Mouse (Mus musculus) thymus, adult 2 months (tissue): ENCODE measurements around the gene Slc4a1. TPM values are rescaled to one million over a fixed set of nuclear protein-coding genes. Genes with fewer than 3 reads are reported as not detected.

Experiments used
- DNase-seq: peaks from one replicate; pipeline ENCODE4 v3.0.0; 2021
- H3K27ac ChIP-seq: fragments of 200-500 bp; 2 replicates; pipeline ENCODE4 v1.5.1; 2012; ENCODE audit warnings: low read length, control low read depth; ENCODE audit not compliant: control insufficient read depth, insufficient read depth
- H3K27me3 ChIP-seq: fragments of 200-500 bp; 2 replicates; pipeline ENCODE4 v1.6.1; 2012; ENCODE audit warnings: mild to moderate bottlenecking, low read length, moderate library complexity, mixed read lengths; ENCODE audit not compliant: control insufficient read depth, insufficient read depth
- H3K36me3 ChIP-seq: fragments of 200-500 bp; 2 replicates; pipeline ENCODE4 v1.6.1; 2012; ENCODE audit warnings: mild to moderate bottlenecking, low read length, moderate library complexity; ENCODE audit not compliant: control insufficient read depth, insufficient read depth
- H3K4me1 ChIP-seq: fragments of 200-500 bp; replicated peaks from 2 replicates; pipeline ENCODE4 v1.6.1; 2012; ENCODE audit warnings: low read length; ENCODE audit not compliant: control insufficient read depth, insufficient read depth
- H3K4me3 ChIP-seq: fragments of 200-500 bp; 2 replicates; pipeline ENCODE4 v1.5.1; 2012; ENCODE audit warnings: mild to moderate bottlenecking, low read length, control low read depth, moderate library complexity; ENCODE audit not compliant: control insufficient read depth, insufficient read depth
- CTCF ChIP-seq: fragments of 200-500 bp; IDR thresholded peaks from 2 replicates; pipeline ENCODE4 v1.5.1; 2012; ENCODE audit warnings: mild to moderate bottlenecking, control low read depth, low read length, moderate library complexity, borderline replicate concordance; ENCODE audit not compliant: control insufficient read depth, poor library complexity, insufficient read depth; ENCODE audit errors: extremely low read depth
- POLR2A ChIP-seq: fragments of 200-500 bp; IDR thresholded peaks from 2 replicates; pipeline ENCODE4 v1.6.1; 2012; ENCODE audit warnings: mild to moderate bottlenecking, low read length, control low read depth, moderate library complexity; ENCODE audit not compliant: control insufficient read depth, poor library complexity, insufficient read depth; ENCODE audit errors: extremely low read depth
- WGBS: fragments of 180-500 bp; shearing (Covaris S2); methylation state at CpG from one replicate; pipeline ENCODE4 v1.1.7; 2018; 5-methylcytosine and 5-hydroxymethylcytosine counted together
- polyA plus RNA-seq: library from polyadenylated mRNA; depleted of rRNA; stranded (reverse); fragments of >200 nt; gene quantifications from 2 replicates; pipeline ENCODE4 v1.2.3, GENCODE M21; 2012

Gene Slc4a1
- polyA plus RNA-seq, 1 experiment = 0.34 TPM

DNA sequence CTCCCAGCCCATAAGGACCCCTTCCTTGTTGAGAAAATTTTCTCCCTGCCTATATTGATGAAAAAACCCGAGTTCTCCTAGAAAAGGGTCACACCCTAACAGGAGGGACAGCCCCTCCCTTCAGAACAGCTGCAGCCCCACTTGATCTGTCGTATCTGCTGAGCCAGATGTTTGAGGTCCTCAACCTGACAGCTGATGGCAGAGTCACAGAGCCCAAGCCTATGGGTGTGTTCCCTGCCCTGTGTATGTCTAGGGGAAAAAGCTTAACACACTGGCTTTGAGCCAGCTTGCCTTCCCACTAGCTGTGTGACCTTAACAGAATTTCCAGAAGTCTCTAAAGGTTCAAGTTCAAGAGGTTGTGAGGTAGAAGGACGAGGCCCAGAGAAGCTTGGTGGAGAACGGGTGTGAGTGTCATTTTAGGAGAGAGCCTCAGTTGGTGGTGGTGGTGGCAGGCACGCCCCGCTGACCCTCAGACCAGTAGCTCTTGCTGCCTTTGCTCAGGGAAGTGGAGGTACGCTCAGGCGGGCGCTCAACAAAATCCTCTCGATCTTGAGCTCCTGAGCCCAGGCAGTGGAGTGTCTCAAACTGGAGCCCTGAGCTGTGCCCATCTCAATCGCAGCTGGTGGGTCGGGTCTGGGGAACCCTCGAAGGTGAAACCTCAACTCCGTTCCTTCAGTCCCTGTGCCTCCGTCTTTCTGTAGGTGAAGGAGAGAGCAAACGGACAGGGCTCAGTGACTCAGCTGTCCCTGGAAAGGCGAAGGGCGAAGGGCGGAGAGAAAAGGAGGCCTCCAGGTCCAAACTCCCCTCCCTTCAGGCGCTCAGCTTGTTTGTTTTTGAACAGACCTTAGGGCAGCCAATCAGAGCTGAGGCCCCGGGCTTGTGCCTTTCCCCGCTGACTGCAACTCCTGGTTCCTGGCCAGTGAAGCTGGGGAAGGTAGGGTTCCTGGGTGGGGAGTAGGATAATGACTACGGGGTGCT lies 9.5 kb upstream of the Slc4a1 start:
- Histone ChIP-seq H3K27ac (no peak overlapping the region), H3K27me3 (peaks cover 3% of the 10 kb centered on the region; the same call in 1 of the 2 replicates)

DNA sequence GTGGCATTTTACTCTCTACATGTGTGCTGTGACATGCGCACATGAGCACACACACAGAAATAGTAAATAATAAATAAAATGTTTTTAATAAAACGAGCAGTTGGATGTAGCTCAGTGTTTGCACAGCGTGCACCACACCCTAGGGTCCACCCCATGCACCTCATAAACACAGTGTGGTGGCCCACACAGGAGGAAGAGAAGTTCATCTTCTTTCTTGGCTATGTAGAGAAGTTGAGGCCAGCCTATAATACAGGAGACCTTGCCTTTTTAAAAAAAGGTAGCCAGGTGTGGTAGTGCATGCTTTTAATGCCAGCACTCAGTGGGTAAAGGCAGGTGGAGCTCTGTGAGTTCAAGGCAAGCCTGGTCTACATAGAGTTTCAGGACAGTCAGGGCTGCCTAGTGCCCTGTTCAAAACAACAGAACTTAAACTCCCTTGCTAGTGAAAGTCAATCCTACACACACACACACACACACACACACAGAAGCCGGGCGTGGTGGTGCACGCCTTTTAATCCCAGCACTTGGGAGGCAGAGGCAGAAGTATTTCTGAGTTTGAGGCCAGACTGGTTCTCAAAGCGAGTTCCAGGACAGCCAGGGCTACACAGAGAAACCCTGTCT lies 8.2 kb upstream of the Slc4a1 start:
- no peaks in the 10 kb centered on the region for H3K36me3 ChIP-seq
- no peak overlapping the region for H3K27ac ChIP-seq
- no peak overlapping the region for H3K4me3 ChIP-seq
- H3K4me1 ChIP-seq = no peaks in the 10 kb centered on the region
- no peak for DNase-seq
- peaks cover 3% of the 10 kb centered on the region; the same call in 1 of the 2 replicates for H3K27me3 ChIP-seq
- TF ChIP-seq CTCF = no peak
- TF ChIP-seq POLR2A = no peak
- WGBS = 83% methylated on average over 7 of the region's 7 CpGs

More for the DNA sequence above, 9.5 kb upstream of the Slc4a1 start:
- H3K36me3 ChIP-seq = no peaks in the 10 kb centered on the region
- no peak for DNase-seq
- no peak for TF ChIP-seq CTCF
- no peak for TF ChIP-seq POLR2A
- WGBS = 11% methylated on average over 23 of the region's 23 CpGs
- H3K4me3 ChIP-seq = no peak overlapping the region
- no peaks in the 10 kb centered on the region for H3K4me1 ChIP-seq

DNA sequence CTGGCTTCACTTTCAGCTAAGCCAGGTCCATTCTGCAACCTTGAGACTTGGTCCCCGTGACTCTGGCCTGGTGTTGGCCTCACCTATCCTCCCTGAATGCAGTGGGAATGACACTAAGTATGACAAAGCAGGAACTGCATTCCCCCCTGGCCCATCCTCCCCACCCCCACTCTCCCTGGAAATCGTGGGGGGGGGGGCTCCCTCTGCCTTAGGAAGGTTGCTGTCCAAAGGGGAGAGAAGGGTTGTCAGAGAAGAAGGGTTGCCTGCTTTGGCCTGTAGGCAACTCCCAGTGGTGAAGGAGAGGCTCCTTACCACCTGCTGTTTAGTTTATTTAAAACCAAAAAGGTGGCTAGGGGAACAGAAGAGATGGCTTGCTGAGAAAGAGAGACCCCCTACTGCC lies 7.6 kb upstream of the Slc4a1 start:
- H3K27ac ChIP-seq = no peak overlapping the region
- WGBS = 54% methylated on average over 2 of the region's 2 CpGs
- H3K4me3 ChIP-seq = no peak overlapping the region

DNA sequence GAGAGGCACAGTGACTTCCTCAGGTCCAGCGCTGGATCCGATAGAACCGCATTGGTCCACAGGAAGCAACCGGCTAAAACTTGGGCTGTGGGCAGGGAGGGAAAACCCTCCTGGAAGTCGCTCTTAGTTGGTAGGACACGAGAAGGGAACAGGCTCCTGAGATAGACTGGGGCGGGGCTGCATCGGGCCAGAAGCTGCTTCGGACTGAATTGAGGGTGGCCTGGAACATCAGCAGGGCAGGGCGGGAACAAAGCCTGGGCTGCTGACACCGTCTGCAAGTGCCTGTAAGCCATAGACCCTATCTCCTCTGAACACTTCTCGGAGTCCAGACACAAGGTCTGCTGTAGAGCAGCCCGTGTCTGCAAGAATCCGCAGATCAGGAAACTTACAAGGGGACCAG lies 6.9 kb upstream of the Slc4a1 start:
- no peak for DNase-seq
- H3K4me3 ChIP-seq = no peak overlapping the region
- no peaks in the 10 kb centered on the region for H3K36me3 ChIP-seq
- WGBS = 63% methylated on average over 14 of the region's 14 CpGs
- TF ChIP-seq CTCF = no peak
- TF ChIP-seq POLR2A = no peak
- H3K27ac ChIP-seq = no peak overlapping the region
- H3K4me1 ChIP-seq = no peaks in the 10 kb centered on the region
- peaks cover 3% of the 10 kb centered on the region; the same call in 1 of the 2 replicates for H3K27me3 ChIP-seq

More for the DNA sequence above, 7.6 kb upstream of the Slc4a1 start:
- Histone ChIP-seq H3K4me1 (no peaks in the 10 kb centered on the region), H3K36me3 (no peaks in the 10 kb centered on the region), H3K27me3 (peaks cover 3% of the 10 kb centered on the region; the same call in 1 of the 2 replicates)
- TF ChIP-seq POLR2A (no peak), CTCF (no peak)
- DNase-seq = no peak

DNA sequence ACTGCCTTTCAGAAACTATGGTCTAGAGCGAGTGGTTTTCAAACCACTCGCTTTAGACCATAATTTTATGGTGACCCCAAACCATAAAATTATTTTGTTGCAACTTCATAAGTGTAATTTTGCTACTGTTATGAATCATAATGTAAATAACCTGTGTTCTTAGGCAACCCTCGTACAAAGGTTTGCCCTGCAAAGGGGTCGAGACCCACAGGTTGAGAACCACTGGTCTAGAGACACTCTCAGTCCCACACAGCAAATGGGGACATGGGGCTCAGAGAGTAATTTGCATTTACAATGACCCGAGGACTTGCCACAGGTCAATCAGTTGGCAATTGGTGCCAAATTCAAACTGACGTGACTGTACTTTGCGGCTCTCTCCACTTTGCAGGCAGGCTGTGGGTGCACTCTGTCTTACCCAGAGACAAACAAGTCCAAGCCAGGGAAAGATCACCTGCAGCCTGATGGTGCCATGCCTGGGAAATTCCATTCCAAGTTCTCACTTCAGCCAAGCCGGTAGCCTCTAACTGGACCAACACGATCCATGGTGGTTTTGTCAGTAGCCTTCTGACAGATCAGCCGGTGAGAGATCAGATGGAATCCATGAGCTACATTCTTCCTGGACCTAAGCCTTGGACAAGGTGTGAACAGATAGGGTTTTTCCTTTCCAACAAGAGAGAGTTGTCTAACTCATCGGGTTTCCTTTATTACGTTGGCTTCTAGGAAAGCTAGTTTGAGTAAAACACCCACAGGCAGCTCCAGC lies 6.1 kb upstream of the Slc4a1 start:
- peaks cover 3% of the 10 kb centered on the region; the same call in 1 of the 2 replicates for H3K27me3 ChIP-seq
- no peaks in the 10 kb centered on the region for H3K4me1 ChIP-seq
- TF ChIP-seq CTCF (no peak), POLR2A (no peak)
- H3K27ac ChIP-seq = no peak overlapping the region
- no peak for DNase-seq
- no peak overlapping the region for H3K4me3 ChIP-seq
- no peaks in the 10 kb centered on the region for H3K36me3 ChIP-seq
- 87% methylated on average over 12 of the region's 12 CpGs for WGBS

DNA sequence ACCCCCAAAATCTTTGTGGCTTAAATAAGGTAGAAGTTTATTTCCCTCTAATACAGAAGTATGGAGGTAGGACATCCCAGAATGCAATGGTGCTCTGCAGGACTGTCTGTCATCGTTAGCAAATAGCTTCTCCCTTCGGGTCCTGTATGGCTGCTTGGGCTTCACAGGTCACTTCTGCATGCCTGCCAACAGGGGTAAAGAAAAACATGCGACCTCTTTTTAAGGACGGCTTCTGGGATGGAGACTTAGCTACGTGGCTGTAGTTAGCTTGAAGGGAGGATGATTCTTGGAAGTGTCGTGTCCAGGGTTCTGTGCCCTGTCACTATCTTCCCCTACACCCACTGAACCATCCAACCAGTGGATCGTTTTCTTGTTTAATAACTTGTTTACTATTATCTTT lies 4.3 kb upstream of the Slc4a1 start:
- 68% methylated on average over 7 of the region's 7 CpGs for WGBS
- DNase-seq = no peak
- peaks cover 3% of the 10 kb centered on the region; the same call in 1 of the 2 replicates for H3K27me3 ChIP-seq
- no peaks in the 10 kb centered on the region for H3K4me1 ChIP-seq
- H3K36me3 ChIP-seq = no peaks in the 10 kb centered on the region
- TF ChIP-seq CTCF = no peak
- no peak for TF ChIP-seq POLR2A
- H3K27ac ChIP-seq = no peak overlapping the region
- H3K4me3 ChIP-seq = no peak overlapping the region
